Mouse (Mus musculus) CH12.LX (cell line): ENCODE results near the gene Eef1akmt3. TPM values are rescaled to one million over a fixed set of nuclear protein-coding genes. Genes with fewer than 3 reads are reported as not detected.
A peak's percentile ranks its signal among the peaks of the same experiment; 100 is the strongest.

ENCODE experiments used
- DNase-seq: peaks from one replicate; pipeline ENCODE4 v3.0.0-alpha.2; 2013; ENCODE audit errors: extremely low read depth
- H3K27ac ChIP-seq: 2 replicates; pipeline ENCODE4 v1.5.1; 2012; ENCODE audit warnings: low read depth, mild to moderate bottlenecking, control low read depth, moderate library complexity; ENCODE audit not compliant: insufficient read depth
- H3K27me3 ChIP-seq: replicated peaks from 2 replicates; pipeline ENCODE3; 2012; ENCODE audit warnings: inconsistent platforms
- H3K36me3 ChIP-seq, 2 experiments: replicated peaks in 1 of 2; 2 replicates each; pipeline versions ENCODE3 to v1.6.1; 2012; ENCODE audit warnings: inconsistent platforms in 1 of 2, low read length in 1 of 2, mild to moderate bottlenecking in 1 of 2, mixed read lengths in 1 of 2, moderate library complexity in 1 of 2; ENCODE audit not compliant: control insufficient read depth in 1 of 2, insufficient read depth in 1 of 2
- H3K4me1 ChIP-seq, 2 experiments: 2 replicates each; pipeline ENCODE4 v1.6.1; 2012; ENCODE audit warnings: inconsistent platforms in 1 of 2, moderate library complexity in 1 of 2; ENCODE audit not compliant: insufficient read depth in 2 of 2, control insufficient read depth in 1 of 2
- H3K4me2 ChIP-seq: 2 replicates; pipeline ENCODE4 v1.6.1; 2012; ENCODE audit warnings: low read depth, mild to moderate bottlenecking, control low read depth; ENCODE audit not compliant: poor library complexity, insufficient read depth, severe bottlenecking
- H3K4me3 ChIP-seq, 3 experiments: fragments of 150-350 bp in 1 of 3; sonication (generic) in 1 of 3; replicated peaks in 1 of 3; 2 replicates each; pipeline versions ENCODE3 to v1.5.1; 2011 to 2012; ENCODE audit warnings: low read depth in 2 of 3, low read length in 2 of 3, mild to moderate bottlenecking in 2 of 3, moderate library complexity in 2 of 3, control low read depth in 1 of 3, improper control_type of control experiment in 1 of 3, inconsistent platforms in 1 of 3, mixed read lengths in 1 of 3; ENCODE audit not compliant: poor library complexity in 1 of 3
- H3K79me2 ChIP-seq: replicated peaks from 2 replicates; pipeline ENCODE4 v1.6.1; 2012; ENCODE audit warnings: mild to moderate bottlenecking, moderate library complexity; ENCODE audit not compliant: control insufficient read depth, poor library complexity, insufficient read depth, severe bottlenecking; ENCODE audit errors: extremely low read depth
- H3K9ac ChIP-seq: 2 replicates; pipeline ENCODE4 v1.6.1; 2012; ENCODE audit warnings: low read depth, mild to moderate bottlenecking, control low read depth, moderate library complexity; ENCODE audit not compliant: insufficient read depth
- H3K9me3 ChIP-seq: replicated peaks from 2 replicates; pipeline ENCODE3; 2012; ENCODE audit warnings: low read length, inconsistent platforms, mixed read lengths
- BHLHE40 ChIP-seq: IDR thresholded peaks from 2 replicates; pipeline ENCODE4 v1.6.1; 2011; ENCODE audit warnings: mild to moderate bottlenecking, low read depth, low read length, improper control_type of control experiment
- CHD1 ChIP-seq: IDR thresholded peaks from 2 replicates; pipeline ENCODE4 v1.6.1; 2012; ENCODE audit warnings: low read depth, low read length, improper control_type of control experiment, inconsistent platforms
- CHD2 ChIP-seq: IDR thresholded peaks from 2 replicates; pipeline ENCODE4 v1.6.1; 2011; ENCODE audit warnings: low read length, improper control_type of control experiment
- CTCF ChIP-seq, 2 experiments: IDR thresholded peaks in 1 of 2; conservative IDR thresholded peaks in 1 of 2; 2 replicates each; pipeline ENCODE4 v1.5.1; 2011 to 2012; ENCODE audit warnings: low read depth in 2 of 2, low read length in 2 of 2, improper control_type of control experiment in 1 of 2, inconsistent platforms in 1 of 2, mild to moderate bottlenecking in 1 of 2, moderate library complexity in 1 of 2
- E2F4 ChIP-seq: IDR thresholded peaks from 2 replicates; pipeline ENCODE4 v1.6.1; 2011; ENCODE audit warnings: low read depth, low read length, improper control_type of control experiment; ENCODE audit not compliant: insufficient replicate concordance
- ELF1 ChIP-seq: IDR thresholded peaks from 2 replicates; pipeline ENCODE4 v1.6.1; 2014; ENCODE audit warnings: low read depth, mild to moderate bottlenecking, inconsistent platforms, low read length, improper control_type of control experiment
- EP300 ChIP-seq: IDR thresholded peaks from 2 replicates; pipeline ENCODE4 v1.6.1; 2011; ENCODE audit warnings: low read length, improper control_type of control experiment
- ETS1 ChIP-seq: conservative IDR thresholded peaks from 2 replicates; pipeline ENCODE4 v1.6.1; 2012; ENCODE audit warnings: low read depth, mild to moderate bottlenecking, inconsistent platforms, low read length, improper control_type of control experiment, moderate library complexity
- GABPA ChIP-seq: IDR thresholded peaks from 2 replicates; pipeline ENCODE4 v1.6.1; 2012; ENCODE audit warnings: low read depth, low read length, improper control_type of control experiment, inconsistent platforms; ENCODE audit not compliant: insufficient replicate concordance
- HCFC1 ChIP-seq: IDR thresholded peaks from 2 replicates; pipeline ENCODE4 v1.6.1; 2012; ENCODE audit warnings: low read depth, mild to moderate bottlenecking, inconsistent platforms, low read length, improper control_type of control experiment
- IRF4 ChIP-seq: IDR thresholded peaks from 2 replicates; pipeline ENCODE4 v1.6.1; 2014; ENCODE audit warnings: low read depth, mild to moderate bottlenecking, inconsistent platforms, low read length, improper control_type of control experiment
- JUN ChIP-seq: IDR thresholded peaks from 2 replicates; pipeline ENCODE4 v1.6.1; 2011; ENCODE audit warnings: low read depth, mild to moderate bottlenecking, low read length, improper control_type of control experiment, moderate library complexity; ENCODE audit not compliant: insufficient read depth
- JUND ChIP-seq: conservative IDR thresholded peaks from 2 replicates; pipeline ENCODE4 v1.6.1; 2011; ENCODE audit warnings: low read depth, low read length, improper control_type of control experiment
- KAT2A ChIP-seq: IDR thresholded peaks from 2 replicates; pipeline ENCODE4 v1.6.1; 2012; ENCODE audit warnings: low read length, improper control_type of control experiment, inconsistent platforms; ENCODE audit not compliant: insufficient replicate concordance
- MAFK ChIP-seq: IDR thresholded peaks from 2 replicates; pipeline ENCODE4 v1.6.1; 2011; ENCODE audit warnings: low read length, improper control_type of control experiment; ENCODE audit not compliant: insufficient replicate concordance
- MAX ChIP-seq: IDR thresholded peaks from 2 replicates; pipeline ENCODE4 v1.6.1; 2011; ENCODE audit warnings: low read length, improper control_type of control experiment
- MAZ ChIP-seq: IDR thresholded peaks from 2 replicates; pipeline ENCODE4 v1.6.1; 2012; ENCODE audit warnings: low read depth, mild to moderate bottlenecking, inconsistent platforms, low read length, improper control_type of control experiment, moderate library complexity
- MEF2A ChIP-seq: IDR thresholded peaks from 2 replicates; pipeline ENCODE4 v1.6.1; 2014; ENCODE audit warnings: low read depth, mild to moderate bottlenecking, inconsistent platforms, low read length, improper control_type of control experiment, borderline replicate concordance
- MYC ChIP-seq: IDR thresholded peaks from 2 replicates; pipeline ENCODE4 v1.6.1; 2011; ENCODE audit warnings: low read depth, mild to moderate bottlenecking, improper control_type of control experiment, low read length
- NELFE ChIP-seq: IDR thresholded peaks from 2 replicates; pipeline ENCODE4 v1.6.1; 2011; ENCODE audit warnings: low read depth, low read length, improper control_type of control experiment
- NRF1 ChIP-seq: IDR thresholded peaks from 2 replicates; pipeline ENCODE4 v1.6.1; 2014; ENCODE audit warnings: low read depth, mild to moderate bottlenecking, inconsistent platforms, low read length, improper control_type of control experiment, moderate library complexity
- PAX5 ChIP-seq: IDR thresholded peaks from 2 replicates; pipeline ENCODE4 v1.6.1; 2012; ENCODE audit warnings: low read length, inconsistent platforms, mixed read lengths
- POLR2A ChIP-seq: IDR thresholded peaks from 2 replicates; pipeline ENCODE4 v1.6.1; 2011; ENCODE audit warnings: low read depth, mild to moderate bottlenecking, improper control_type of control experiment, low read length
- POLR2AphosphoS2 ChIP-seq: IDR thresholded peaks from 2 replicates; pipeline ENCODE4 v1.6.1; 2011; ENCODE audit warnings: low read depth, low read length, improper control_type of control experiment
- RAD21 ChIP-seq: IDR thresholded peaks from 2 replicates; pipeline ENCODE4 v1.6.1; 2011; ENCODE audit warnings: low read depth, mild to moderate bottlenecking, low read length, improper control_type of control experiment, moderate library complexity
- RCOR1 ChIP-seq: conservative IDR thresholded peaks from 2 replicates; pipeline ENCODE4 v1.6.1; 2012; ENCODE audit warnings: low read depth, mild to moderate bottlenecking, inconsistent platforms, low read length, improper control_type of control experiment
- SIN3A ChIP-seq: IDR thresholded peaks from 2 replicates; pipeline ENCODE4 v1.6.1; 2012; ENCODE audit warnings: low read length, improper control_type of control experiment, inconsistent platforms
- SMC3 ChIP-seq: IDR thresholded peaks from 2 replicates; pipeline ENCODE4 v1.6.1; 2011; ENCODE audit warnings: low read depth, low read length, improper control_type of control experiment
- TBP ChIP-seq: conservative IDR thresholded peaks from 2 replicates; pipeline ENCODE4 v1.6.1; 2011; ENCODE audit warnings: low read depth, low read length, improper control_type of control experiment
- TCF12 ChIP-seq: IDR thresholded peaks from 2 replicates; pipeline ENCODE4 v1.6.1; 2014; ENCODE audit warnings: low read depth, mild to moderate bottlenecking, inconsistent platforms, low read length, improper control_type of control experiment
- UBTF ChIP-seq: IDR thresholded peaks from 2 replicates; pipeline ENCODE4 v1.6.1; 2012; ENCODE audit warnings: low read depth, mild to moderate bottlenecking, inconsistent platforms, low read length, improper control_type of control experiment, moderate library complexity
- USF1 ChIP-seq: IDR thresholded peaks from 2 replicates; pipeline ENCODE4 v1.6.1; 2014; ENCODE audit warnings: low read depth, mild to moderate bottlenecking, inconsistent platforms, low read length, improper control_type of control experiment
- USF2 ChIP-seq: conservative IDR thresholded peaks from 2 replicates; pipeline ENCODE4 v1.6.1; 2011; ENCODE audit warnings: low read depth, low read length, improper control_type of control experiment
- ZC3H11A ChIP-seq: IDR thresholded peaks from 2 replicates; pipeline ENCODE4 v1.6.1; 2012; ENCODE audit warnings: low read depth, mild to moderate bottlenecking, inconsistent platforms, low read length, improper control_type of control experiment
- ZKSCAN1 ChIP-seq: IDR thresholded peaks from 2 replicates; pipeline ENCODE4 v1.6.1; 2012; ENCODE audit warnings: low read depth, inconsistent platforms, low read length, improper control_type of control experiment, borderline replicate concordance
- ZMIZ1 ChIP-seq: IDR thresholded peaks from 2 replicates; pipeline ENCODE4 v1.6.1; 2012; ENCODE audit warnings: low read depth, mild to moderate bottlenecking, inconsistent platforms, low read length, improper control_type of control experiment
- ZNF384 ChIP-seq: IDR thresholded peaks from 2 replicates; pipeline ENCODE4 v1.6.1; 2012; ENCODE audit warnings: low read depth, low read length, improper control_type of control experiment, inconsistent platforms
- dilution Hi-C: fragments of 300-500 bp; cut with MboI; formaldehyde crosslinking; loops from 2 replicates; pipeline ENCODE4 v1.14.3; 2020; ENCODE audit warnings: low sequenced_read_pairs; ENCODE audit not compliant: extremely low pct_unique_long_range_greater_than_20kb, extremely low pct_ligation_motif_present
- in situ Hi-C: fragments of 300-500 bp; cut with MboI; formaldehyde crosslinking; loops from 3 replicates; pipeline ENCODE4 v1.14.3; 2019; ENCODE audit warnings: low sequenced_read_pairs, low pct_ligation_motif_present, low pct_unique_long_range_greater_than_20kb, mixed read lengths
- polyA plus RNA-seq: library from polyadenylated mRNA; unstranded; fragments of >175 nt; gene quantifications from 2 replicates; pipeline ENCODE4 v1.2.1, GENCODE M21; 2012; ENCODE audit warnings: low read depth; ENCODE audit not compliant: insufficient read length
- total RNA-seq, 2 experiments: library from RNA; depleted of rRNA; stranded (reverse); fragments of 300-350 nt in 1 of 2; fragments of >200 nt in 1 of 2; gene quantifications; 2 replicates each; pipeline ENCODE4 v1.2.3; 2012 to 2014

Eef1akmt3 gene
- total and polyA plus RNA-seq, 3 experiments, result 0.78 to 1.1 (median 0.98) TPM

DNA sequence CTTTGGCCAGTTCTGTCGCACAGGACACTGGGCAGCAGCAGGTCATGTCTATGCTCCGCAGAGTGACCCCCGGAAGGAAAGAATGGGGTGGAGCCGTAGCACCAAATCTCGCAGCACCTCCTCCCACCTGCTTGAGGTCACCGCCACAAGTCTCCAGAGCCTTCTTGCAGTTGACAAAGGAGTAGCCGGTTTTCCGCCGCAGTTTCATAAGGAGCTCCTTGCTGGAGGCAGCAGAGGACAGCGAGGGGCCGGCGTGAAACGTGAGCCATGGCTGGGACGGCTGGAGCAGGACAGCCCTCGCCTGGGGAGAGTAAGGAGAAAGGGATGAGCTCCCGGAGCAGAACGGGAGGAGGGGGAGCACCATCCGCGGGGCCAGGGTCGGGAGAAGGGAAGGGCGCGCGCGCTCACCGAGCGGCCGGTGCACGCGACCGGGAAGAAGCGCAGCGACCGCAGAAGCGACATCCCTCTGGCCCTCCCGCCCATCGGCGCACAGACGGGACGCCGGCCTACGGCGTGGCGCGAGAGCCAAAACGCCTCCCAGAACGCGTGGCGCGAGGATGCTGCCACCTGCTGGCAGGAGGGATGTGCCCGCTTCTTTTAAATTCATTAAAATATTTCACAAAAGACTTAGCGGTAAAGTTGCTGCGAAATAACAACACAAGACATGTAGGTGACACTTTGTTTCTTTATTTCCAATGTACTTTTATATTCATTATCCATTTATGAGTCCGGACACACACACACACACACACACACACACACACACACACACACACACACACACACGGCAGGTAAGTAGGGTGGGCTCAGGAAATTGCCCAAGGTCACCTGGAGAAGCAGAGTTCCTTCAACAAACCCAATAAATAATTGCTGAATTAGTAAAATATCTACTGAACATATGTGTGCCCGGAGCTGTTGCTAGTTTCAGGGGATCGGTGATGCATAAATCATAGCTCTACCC, 10.7 kb downstream of the Eef1akmt3 start, which contains the start of gene Tsfm:
Tsfm (minus strand) TSS at position 505 of the 961 bp plus-strand sequence.
- dilution Hi-C loops (no loop called here), in situ Hi-C loops (no loop called here)
- Histone ChIP-seq H3K27ac (peak within 1 kb of the TSS; percentile 65), H3K4me2 (peak within 1 kb of the TSS; percentile 23), H3K9me3 (no peaks in the 10 kb centered on the region), H3K9ac (peak within 1 kb of the TSS; percentile 98), H3K27me3 (no peaks in the 10 kb centered on the region), H3K79me2 (peaks cover 2% of the 10 kb centered on the region; the same call in 1 of the 2 replicates), H3K4me1 (peaks cover 4 to 16% of the 10 kb centered on the region in 2 experiments), H3K4me3 (peak within 1 kb of the TSS; percentile 58 to 99 (median 97)), H3K36me3 (peaks cover 32 to 46% of the 10 kb centered on the region in 2 experiments)
- DNase-seq, result peak; percentile 84
- TF ChIP-seq TBP (peak; percentile 50; the same call in 1 of the 2 replicates), IRF4 (peak; percentile 82), USF1 (no peak), NELFE (peak; percentile 71), POLR2A (peak; percentile 87), KAT2A (peak; percentile 82; the same call in 1 of the 2 replicates), SMC3 (peak; percentile 76), RAD21 (peak; percentile 61), TCF12 (peak; percentile 82), CTCF (conservative IDR thresholded peaks at IDR 0.05 in 1 of 2, IDR thresholded peaks at IDR 0.05 in 1 of 2; ENCODE audit: low read depth in 2 of 2, low read length in 2 of 2) (peak; percentile 60 to 92), GABPA (peak; percentile 35; the same call in 1 of the 2 replicates), ZNF384 (no peak), EP300 (no peak), NRF1 (peak; percentile 59), RCOR1 (no peak), UBTF (no peak), SIN3A (peak; percentile 85), ZC3H11A (no peak), ETS1 (peak; percentile 33; the same call in 1 of the 2 replicates), ELF1 (peak; percentile 79), MEF2A (peak; percentile 75; the same call in 1 of the 2 replicates), ZKSCAN1 (no peak), PAX5 (no peak), CHD1 (no peak), MAZ (peak; percentile 71; the same call in 1 of the 2 replicates), USF2 (no peak), ZMIZ1 (peak; percentile 82), BHLHE40 (peak; percentile 89), E2F4 (peak; percentile 94; the same call in 1 of the 2 replicates), MAFK (no peak), MYC (peak; percentile 98), MAX (peak; percentile 95), JUND (0 out of 2 replicates have a peak, but pooled peaks have one; percentile 23), POLR2AphosphoS2 (no peak; the same call in 1 of the 2 replicates), JUN (no peak; the same call in 1 of the 2 replicates), HCFC1 (peak; percentile 85), CHD2 (peak; percentile 54; the same call in 1 of the 2 replicates)
